In genomic region chr2:79442906-79443305, GRCm38 (mm10) we compare ENCODE assay signal across 34 mouse cellular contexts. TPM values are rescaled to one million over a fixed set of nuclear protein-coding genes. Genes with fewer than 3 reads are reported as not detected.
DNase-seq lines count a peak whose midpoint lies in the region; ATAC-seq lines count a peak whose summit lies in the region.
"Had no signal": no experiment of that assay in that cellular context is flagged by ENCODE, and none has a peak within 500 bp of the region (broad histone marks: within the 10 kb centered on the region; RNA-seq: fewer than 3 reads in every experiment).

No protein-coding gene starts in this region.

- no peak overlapping the region for H3K27ac ChIP-seq in midbrain, embryonic 11.5 days (ENCODE audit: low read depth, low read length)
- H3K27ac ChIP-seq in midbrain, embryonic 15.5 days = no peak overlapping the region
- H3K27ac ChIP-seq: embryonic facial prominence, embryonic 10.5 days; embryonic facial prominence, embryonic 15.5 days; forebrain, embryonic 13.5 days; gastrocnemius, adult 2 months; heart, embryonic 15.5 days; limb, embryonic 12.5 days; liver, embryonic 15.5 days; midbrain, embryonic 10.5 days; neural tube, embryonic 13.5 days; stomach, postnatal 0 days had no signal

- no peaks in the 10 kb centered on the region for H3K4me1 ChIP-seq in midbrain, embryonic 11.5 days (ENCODE audit: control insufficient read depth, insufficient read depth, low read length)
- H3K4me1 ChIP-seq in midbrain, embryonic 15.5 days = no peaks in the 10 kb centered on the region
- H3K4me1 ChIP-seq: embryonic facial prominence, embryonic 10.5 days; embryonic facial prominence, embryonic 15.5 days; forebrain, embryonic 13.5 days; heart, embryonic 15.5 days; limb, embryonic 12.5 days; liver, embryonic 15.5 days; midbrain, embryonic 10.5 days; neural tube, embryonic 13.5 days had no signal

- H3K9ac ChIP-seq in midbrain, embryonic 11.5 days (ENCODE audit: low read length) = no peak overlapping the region
- H3K9ac ChIP-seq in midbrain, embryonic 15.5 days = no peak overlapping the region
- H3K9ac ChIP-seq: embryonic facial prominence, embryonic 15.5 days; forebrain, embryonic 13.5 days; heart, embryonic 15.5 days; limb, embryonic 12.5 days; liver, embryonic 15.5 days; lung, embryonic 14.5 days; neural tube, embryonic 13.5 days had no signal

- H3K36me3 ChIP-seq in midbrain, embryonic 11.5 days (ENCODE audit: control insufficient read depth, insufficient read depth, low read length) = no peaks in the 10 kb centered on the region
- no peaks in the 10 kb centered on the region for H3K36me3 ChIP-seq in midbrain, embryonic 15.5 days (replicated peaks)
- H3K36me3 ChIP-seq: embryonic facial prominence, embryonic 10.5 days; embryonic facial prominence, embryonic 15.5 days; G1E; heart, embryonic 15.5 days; limb, embryonic 12.5 days; liver, embryonic 15.5 days; midbrain, embryonic 10.5 days; neural tube, embryonic 13.5 days had no signal

- peak; percentile 99 for ATAC-seq in cerebellum, adult (ENCODE audit: insufficient number of reproducible peaks, low FRiP score, low TSS enrichment)
- ATAC-seq in midbrain, embryonic 11.5 days (ENCODE audit: low FRiP score) = no peak
- no peak for ATAC-seq in midbrain, embryonic 15.5 days (replicated peaks)
- ATAC-seq: forebrain, embryonic 13.5 days; intestine, embryonic 16.5 days had no signal

- no peak overlapping the region for H3K4me3 ChIP-seq in midbrain, embryonic 11.5 days (ENCODE audit: low read depth, low read length)
- H3K4me3 ChIP-seq in midbrain, embryonic 15.5 days = no peak overlapping the region
- H3K4me3 ChIP-seq: embryonic facial prominence, embryonic 10.5 days; embryonic facial prominence, embryonic 15.5 days; forebrain, embryonic 13.5 days; gastrocnemius, adult 2 months; heart, embryonic 15.5 days; limb, embryonic 12.5 days; liver, embryonic 15.5 days; midbrain, embryonic 10.5 days; myocyte; neural tube, embryonic 13.5 days had no signal

- H3K9me3 ChIP-seq in midbrain, embryonic 11.5 days (ENCODE audit: control insufficient read depth, low read length) = no peaks in the 10 kb centered on the region
- no peaks in the 10 kb centered on the region for H3K9me3 ChIP-seq in midbrain, embryonic 15.5 days
- H3K9me3 ChIP-seq: embryonic facial prominence, embryonic 10.5 days; embryonic facial prominence, embryonic 15.5 days; forebrain, embryonic 13.5 days; G1E; heart, embryonic 15.5 days; limb, embryonic 12.5 days; liver, embryonic 15.5 days; midbrain, embryonic 10.5 days; neural tube, embryonic 13.5 days had no signal

- no peaks in the 10 kb centered on the region for H3K27me3 ChIP-seq in midbrain, embryonic 11.5 days (ENCODE audit: control insufficient read depth, insufficient read depth, low read length)
- no peaks in the 10 kb centered on the region for H3K27me3 ChIP-seq in midbrain, embryonic 15.5 days (replicated peaks)
- H3K27me3 ChIP-seq: embryonic facial prominence, embryonic 15.5 days; forebrain, embryonic 13.5 days; heart, embryonic 15.5 days; limb, embryonic 12.5 days; liver, embryonic 15.5 days; neural tube, embryonic 13.5 days had no signal

- H3K4me2 ChIP-seq in midbrain, embryonic 11.5 days = no peak overlapping the region
- no peak overlapping the region for H3K4me2 ChIP-seq in midbrain, embryonic 15.5 days
- H3K4me2 ChIP-seq: embryonic facial prominence, embryonic 15.5 days; forebrain, embryonic 13.5 days; heart, embryonic 15.5 days; limb, embryonic 12.5 days; liver, embryonic 15.5 days; lung, embryonic 14.5 days; neural tube, embryonic 13.5 days had no signal

- DNase-seq in cerebellum, postnatal 4 days (ENCODE audit: low spot score in 2 of 2) = no peak
- DNase-seq in midbrain, embryonic 11.5 days (ENCODE audit: low spot score, missing footprints) = peak; percentile 59
- DNase-seq in cerebellum, adult 9-11 months = peak; percentile 96
- no peak for DNase-seq in c-Kit-positive CD71-positive TER-119-positive erythroid progenitor cells, embryonic 14.5 days (ENCODE audit: low spot score)
- no peak for DNase-seq in urinary bladder, adult 18-20 months (ENCODE audit: low spot score in 2 of 2)
- DNase-seq in kidney, postnatal 4 days = no peak
- DNase-seq: adrenal gland, adult 8-10 months; gastrocnemius, adult 2 months; kidney, adult 8-10 months; kidney, postnatal 10 days; layer of hippocampus, adult 9-11 months; lung, embryonic 14.5 days; lung, postnatal 14 days; right cerebral cortex, postnatal 4 days; thymus, adult 2 months; thymus, postnatal 36 days had no signal

- 84% methylated on average over 6 of the region's 6 CpGs for WGBS in midbrain, embryonic 11.5 days
- WGBS in midbrain, embryonic 15.5 days = 79% methylated on average over 6 of the region's 6 CpGs

RNA-seq across cellular contexts. Expression of gene Neurod1, which starts 13.6 kb away (rescaled TPM):
- 43.4 TPM in 2 replicates for polyA plus RNA-seq in midbrain, embryonic 11.5 days (2014; fragmentation: Nextera tagmentation; extraction: Ambion mirVana)
- 21.0 and 21.4 TPM in 2 replicates for polyA plus RNA-seq in midbrain, embryonic 15.5 days (2015; fragmentation: Nextera tagmentation; extraction: Ambion mirVana)
- polyA plus RNA-seq: C2C12; G1E; gonadal fat pad, adult 2 months; heart, embryonic 15.5 days; liver, adult 2 months; liver, embryonic 15.5 days; lung, embryonic 14.5 days; myocyte; spleen, adult 2 months; thymus, adult 2 months had no signal

RNA-seq across cellular contexts. Expression of gene Cerkl, which starts 13.7 kb away (rescaled TPM):
- 2.4 and 2.5 TPM in 2 replicates for polyA plus RNA-seq in midbrain, embryonic 11.5 days (2014; fragmentation: Nextera tagmentation; extraction: Ambion mirVana)
- 0.80 and 1.1 TPM in 2 replicates for polyA plus RNA-seq in midbrain, embryonic 15.5 days (2015; fragmentation: Nextera tagmentation; extraction: Ambion mirVana)
- polyA plus RNA-seq: C2C12, myocyte had no signal

Comparison
In these comparisons a context has a peak if more than half of its experiments do, and no peak if none do; other contexts are left out.
1. DNase-seq: peak in midbrain, embryonic 11.5 days (single experiment) and cerebellum, adult 9-11 months (single experiment); none in cerebellum, postnatal 4 days (0 of 2), c-Kit-positive CD71-positive TER-119-positive erythroid progenitor cells, embryonic 14.5 days (single experiment), urinary bladder, adult 18-20 months (0 of 2) and kidney, postnatal 4 days (0 of 2).